Mouse (Mus musculus) liver, adult 2 months (tissue): Measurements from ENCODE around the gene Cntn4.

Experiments used
- CTCF ChIP-seq: fragments of 200-500 bp; IDR thresholded peaks from 2 replicates; pipeline ENCODE4 v1.5.1; 2011; ENCODE audit warnings: low read depth, low read length, control low read depth
- POLR2A ChIP-seq: fragments of 200-500 bp; IDR thresholded peaks from 2 replicates; pipeline ENCODE4 v1.6.1; 2011; ENCODE audit warnings: low read length, control low read depth; ENCODE audit not compliant: insufficient read depth; ENCODE audit errors: extremely low read depth

- no peak for TF ChIP-seq CTCF
- TF ChIP-seq POLR2A, result no peak
These were observed 889.6 kb downstream of the Cntn4 start for GRCm38 (mm10) chr6:106566929-106567621.
